Mouse (Mus musculus) bone marrow macrophage, adult 2 months (primary cell): ENCODE measurements at regions not wholly inside any gene's neighbourhood (a gene's known extent, or its start where the extent isn't known, plus 50 kb on each side); places are given as distances from the start of the nearest gene placed in this dataset.

Source experiments
- CTCF ChIP-seq: IDR thresholded peaks from 2 replicates; pipeline ENCODE4 v1.5.1; 2012; ENCODE audit warnings: low read depth, mild to moderate bottlenecking, low read length, moderate library complexity
- POLR2A ChIP-seq: IDR thresholded peaks from 2 replicates; pipeline ENCODE4 v1.6.1; 2012; ENCODE audit warnings: mild to moderate bottlenecking, low read depth, low read length, borderline replicate concordance

- TF ChIP-seq POLR2A (no peak), CTCF (no peak)
These were observed 352.4 kb upstream of the N6amt1 start for GRCm38 (mm10) chr16:87001579-87001978.
